In genomic region chr6:6125620-6126019, GRCm38 (mm10) we compare ENCODE assay signal across 25 mouse cellular contexts.
A peak's percentile ranks its signal among the peaks of the same experiment; 100 is the strongest.
DNase-seq lines count a peak whose midpoint lies in the region; ATAC-seq and TF ChIP-seq lines count a peak whose summit lies in the region.
"Had no signal": no experiment of that assay in that cellular context is flagged by ENCODE, and none has a peak within 500 bp of the region (broad histone marks: within the 10 kb centered on the region; RNA-seq: fewer than 3 reads in every experiment).

No protein-coding gene starts in this region.

- H3K4me2 ChIP-seq in hindbrain, postnatal 0 days (ENCODE audit: low read depth, low read length), result no peak overlapping the region
- no peak overlapping the region for H3K4me2 ChIP-seq in hindbrain, embryonic 16.5 days (ENCODE audit: low read length)
- H3K4me2 ChIP-seq: embryonic facial prominence, embryonic 12.5 days; heart, embryonic 12.5 days; hindbrain, embryonic 14.5 days; midbrain, embryonic 15.5 days had no signal

- no peaks in the 10 kb centered on the region for H3K27me3 ChIP-seq in hindbrain, postnatal 0 days (ENCODE audit: insufficient read depth, low read length)
- no peaks in the 10 kb centered on the region for H3K27me3 ChIP-seq in hindbrain, embryonic 16.5 days (replicated peaks; ENCODE audit: control insufficient read depth, insufficient read depth, low read length)
- H3K27me3 ChIP-seq: embryonic facial prominence, embryonic 12.5 days; heart, embryonic 12.5 days; midbrain, embryonic 15.5 days; Patski had no signal

- no peaks in the 10 kb centered on the region for H3K36me3 ChIP-seq in hindbrain, postnatal 0 days (ENCODE audit: insufficient read depth, low read length)
- H3K36me3 ChIP-seq in hindbrain, embryonic 16.5 days (ENCODE audit: control insufficient read depth, insufficient read depth, low read length), result no peaks in the 10 kb centered on the region
- H3K36me3 ChIP-seq: embryonic facial prominence, embryonic 12.5 days; midbrain, embryonic 15.5 days had no signal

- no peak for DNase-seq in hindbrain, postnatal 0 days (ENCODE audit: low spot score)
- DNase-seq in cerebellum, adult 11-12 months, result peak; percentile 83
- peak; percentile 85 for DNase-seq in cerebellum, adult 9-11 months
- DNase-seq in adrenal gland, postnatal 14 days, result no peak
- DNase-seq in kidney, postnatal 14 days, result no peak
- no peak for DNase-seq in left cerebral cortex, adult 2 months (ENCODE audit: extremely low spot score in 1 of 2, low spot score in 2 of 2)
- DNase-seq: adrenal gland, postnatal 36 days; embryo, embryonic 11 days; gastrocnemius, postnatal 25 days; heart, adult 2 months; kidney, adult 18-20 months; kidney, postnatal 4 days; liver; lung, adult 2 months; lung, postnatal 14 days; spleen, adult 18-20 months; thymus, postnatal 14 days had no signal

- ATAC-seq in hindbrain, postnatal 0 days, result peak; percentile 38; the same call in 1 of the 2 replicates
- no peak for ATAC-seq in hindbrain, embryonic 16.5 days
- ATAC-seq: forebrain, embryonic 14.5 days; midbrain, embryonic 15.5 days; Patski had no signal

- H3K4me1 ChIP-seq in hindbrain, postnatal 0 days (ENCODE audit: insufficient read depth, low read length), result no peaks in the 10 kb centered on the region
- no peaks in the 10 kb centered on the region for H3K4me1 ChIP-seq in hindbrain, embryonic 16.5 days (ENCODE audit: control insufficient read depth, insufficient read depth, low read depth, low read length)
- H3K4me1 ChIP-seq: embryonic facial prominence, embryonic 12.5 days; midbrain, embryonic 15.5 days had no signal

- no peaks in the 10 kb centered on the region for H3K9me3 ChIP-seq in hindbrain, postnatal 0 days (ENCODE audit: low read length)
- no peaks in the 10 kb centered on the region for H3K9me3 ChIP-seq in hindbrain, embryonic 16.5 days (ENCODE audit: control insufficient read depth, low read length)
- H3K9me3 ChIP-seq: embryonic facial prominence, embryonic 12.5 days; heart, embryonic 12.5 days; midbrain, embryonic 15.5 days had no signal

- WGBS in hindbrain, postnatal 0 days, result 51% methylated on average over 3 of the region's 3 CpGs
- 72% methylated on average over 3 of the region's 3 CpGs for WGBS in hindbrain, embryonic 16.5 days

- intact Hi-C loops in left cerebral cortex, adult 2 months (cut with DNase I), result no loop called here

- H3K9ac ChIP-seq in hindbrain, postnatal 0 days (replicated peaks; ENCODE audit: low read length), result no peak overlapping the region
- H3K9ac ChIP-seq in hindbrain, embryonic 16.5 days (ENCODE audit: low read depth, low read length), result no peak overlapping the region
- H3K9ac ChIP-seq: embryonic facial prominence, embryonic 12.5 days; heart, embryonic 12.5 days; hindbrain, embryonic 14.5 days; liver, embryonic 14.5 days; midbrain, embryonic 15.5 days had no signal

- H3K27ac ChIP-seq in hindbrain, postnatal 0 days, result no peak overlapping the region
- no peak overlapping the region for H3K27ac ChIP-seq in hindbrain, embryonic 16.5 days (ENCODE audit: low read depth, low read length)
- no peak overlapping the region for H3K27ac ChIP-seq in left cerebral cortex, adult 2 months
- H3K27ac ChIP-seq: embryonic facial prominence, embryonic 12.5 days; heart, adult 2 months; hindbrain, embryonic 14.5 days; liver, embryonic 14.5 days; midbrain, embryonic 15.5 days had no signal

- no peak overlapping the region for H3K4me3 ChIP-seq in hindbrain, postnatal 0 days (ENCODE audit: low read length)
- no peak overlapping the region for H3K4me3 ChIP-seq in hindbrain, embryonic 16.5 days (ENCODE audit: low read length)
- H3K4me3 ChIP-seq in left cerebral cortex, adult 2 months, result no peak overlapping the region
- H3K4me3 ChIP-seq: embryonic facial prominence, embryonic 12.5 days; heart, adult 2 months; heart, embryonic 12.5 days; midbrain, embryonic 15.5 days had no signal

- no peak for TF ChIP-seq CTCF in hindbrain, postnatal 0 days (IDR thresholded peaks at IDR 0.05; ENCODE audit: low read depth)
- no peak for TF ChIP-seq CTCF in left cerebral cortex, adult 2 months (IDR thresholded peaks at IDR 0.05)

Comparison
In these comparisons a context has a peak if more than half of its experiments do, and no peak if none do; other contexts are left out.
1. DNase-seq: peak in cerebellum, adult 11-12 months (single experiment) and cerebellum, adult 9-11 months (single experiment); none in hindbrain, postnatal 0 days (single experiment), adrenal gland, postnatal 14 days (single experiment), kidney, postnatal 14 days (single experiment) and left cerebral cortex, adult 2 months (0 of 2).